Mouse (Mus musculus) testis, adult 10 weeks (tissue): ENCODE results near the gene Ttll6. TPM values are rescaled to one million over a fixed set of nuclear protein-coding genes. Genes with fewer than 3 reads are reported as not detected.

Experiments
- polyA plus RNA-seq: library from polyadenylated mRNA; stranded (reverse); fragments of 350-450 nt; fragmentation: Illumina TruSeq; extraction: RNeasy Lipid Tissue Mini Kit (QIAGEN cat#74804); gene quantifications from one replicate; pipeline ENCODE4 v1.2.3, GENCODE M21; 2014; ENCODE audit warnings: low read depth, low replicate concordance

The Ttll6 gene
- 51.3 TPM for polyA plus RNA-seq

DNA sequence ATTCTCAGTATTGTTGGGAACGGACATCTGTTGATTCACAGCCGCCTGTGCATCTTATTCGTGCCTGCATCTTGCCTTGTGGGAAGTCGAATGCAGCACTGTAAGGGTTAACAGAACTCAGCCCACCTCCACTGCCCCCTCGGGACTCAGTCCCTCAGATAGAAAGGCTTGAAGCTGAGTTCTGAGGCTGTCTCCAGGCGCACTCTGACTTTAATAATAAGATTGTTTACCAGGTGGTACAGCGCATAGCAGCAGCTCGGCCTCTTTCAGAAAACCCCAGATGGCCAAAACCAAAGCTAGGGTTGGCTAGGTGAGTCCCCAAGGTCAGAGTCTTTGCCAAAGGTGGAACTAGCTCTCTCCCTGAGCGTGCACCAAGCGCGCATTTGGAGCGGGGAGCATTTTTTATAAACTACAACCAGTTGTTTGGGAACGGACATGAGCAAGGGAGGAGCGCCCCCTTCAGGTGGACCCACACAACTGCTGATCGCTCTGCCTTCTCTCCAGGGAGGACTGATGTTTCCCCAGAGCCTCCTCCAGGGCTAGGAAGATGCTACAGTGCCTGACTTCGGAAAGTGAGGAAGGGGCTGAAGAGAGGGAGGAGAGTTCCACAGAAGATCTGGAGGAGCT is at the start of gene Ttll6:
TSS of gene Ttll6 (plus strand) at position 548 of the 627 bp plus-strand sequence.

GRCm38 (mm10) chr11:96111751-96112150 is 21.8 kb upstream of the Ttll6 start, which contains the start of gene Calcoco2:
Gene Calcoco2 (minus strand): TSS chr11:96111964.

DNA sequence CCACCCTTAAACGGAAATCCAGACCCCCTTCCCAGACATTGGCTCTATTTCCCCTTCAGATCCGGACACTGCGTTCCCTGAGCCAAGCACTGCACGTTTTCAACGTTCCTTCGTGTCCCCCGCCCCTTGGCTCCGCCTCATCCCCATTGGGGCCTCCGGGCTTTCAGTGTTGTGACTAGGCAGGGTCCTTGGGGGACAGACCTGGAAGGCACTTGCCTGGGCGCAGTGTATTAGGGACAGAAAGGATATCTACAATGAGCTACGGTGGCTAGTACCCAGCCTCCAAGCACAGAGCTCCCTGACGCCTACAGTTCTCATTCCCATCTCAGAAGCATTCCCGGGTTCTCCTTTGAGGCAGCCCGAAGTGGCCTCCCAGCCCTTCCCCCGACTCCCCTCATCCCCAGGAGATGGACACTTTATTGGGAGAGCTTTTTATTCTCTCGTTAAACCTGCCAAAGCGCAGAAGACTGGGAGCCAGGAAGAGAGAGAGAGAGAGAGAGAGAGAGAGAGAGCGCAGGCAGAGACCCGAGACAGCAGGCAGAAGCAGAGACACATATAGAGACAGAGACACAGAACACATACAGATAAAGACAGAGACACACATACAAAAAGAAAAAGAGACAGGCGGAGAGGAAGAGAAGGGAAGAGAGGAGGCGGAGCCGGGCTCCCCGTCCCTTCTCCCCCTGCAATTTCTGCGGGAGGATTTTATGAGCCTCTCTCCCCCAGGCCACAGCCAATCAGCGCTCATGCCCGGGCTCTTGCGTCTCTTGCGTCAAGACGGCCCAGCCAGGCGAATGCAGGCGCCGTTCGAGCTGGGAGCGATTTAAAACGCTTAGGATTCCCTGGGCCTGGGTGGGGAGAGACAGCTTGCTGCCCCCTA is 60.2 kb downstream of the Ttll6 start, which contains the start of gene Hoxb13:
TSS of gene Hoxb13 (plus strand) at position 796 of the 880 bp plus-strand sequence.

Other genes with a start within 250 kb of the Ttll6 start
- gene B4galnt2, start 218.9 kb upstream of the Ttll6 start, polyA plus RNA-seq = 0.43 TPM
- 1.4 TPM for gene Igf2bp1, start 127.8 kb upstream of the Ttll6 start, polyA plus RNA-seq
- not detected for gene Gip, start 109.2 kb upstream of the Ttll6 start, polyA plus RNA-seq
- 22.2 TPM for gene Snf8, start 98.9 kb upstream of the Ttll6 start, polyA plus RNA-seq
- gene Ube2z, start 68.4 kb upstream of the Ttll6 start, polyA plus RNA-seq = 13.5 TPM
- gene Atp5g1, start 58.1 kb upstream of the Ttll6 start, polyA plus RNA-seq = 2.9 TPM
- gene Calcoco2, start 21.8 kb upstream of the Ttll6 start, polyA plus RNA-seq = 0.17 TPM
- gene Hoxb13, start 60.5 kb downstream of the Ttll6 start, polyA plus RNA-seq = not detected
- 0.43 TPM for gene Hoxb9, start 137.7 kb downstream of the Ttll6 start, polyA plus RNA-seq
- 0.07 TPM for gene Hoxb8, start 148.1 kb downstream of the Ttll6 start, polyA plus RNA-seq
- not detected for gene Hoxb7, start 152.8 kb downstream of the Ttll6 start, polyA plus RNA-seq
- not detected for gene Hoxb6, start 158.7 kb downstream of the Ttll6 start, polyA plus RNA-seq
- not detected for gene Hoxb5, start 169.6 kb downstream of the Ttll6 start, polyA plus RNA-seq
- 0.15 TPM for gene Hoxb4, start 184.5 kb downstream of the Ttll6 start, polyA plus RNA-seq
- gene Hoxb3, start 189.5 kb downstream of the Ttll6 start, polyA plus RNA-seq = 1.4 TPM
- gene Hoxb2, start 216.7 kb downstream of the Ttll6 start, polyA plus RNA-seq = 0.32 TPM
- not detected for gene Hoxb1, start 232.0 kb downstream of the Ttll6 start, polyA plus RNA-seq